Mouse (Mus musculus) limb, embryonic 14.5 days (tissue): ENCODE data around the gene Gjb5. TPM values are rescaled to one million over a fixed set of nuclear protein-coding genes. Genes with fewer than 3 reads are reported as not detected.

ENCODE experiments used
- ATAC-seq: fragments of 200-750 bp; cut with Nextera tagmentation; 2 replicates; pipeline ENCODE4 v1.8.0; 2017; ENCODE audit warnings: low read depth, moderate number of reproducible peaks, moderate TSS enrichment; ENCODE audit not compliant: low FRiP score
- DNase-seq: peaks from one replicate; pipeline ENCODE4 v3.0.0-alpha.2; 2015; ENCODE audit warnings: low spot score
- H3K27ac ChIP-seq: fragments of 300-500 bp; sonication (generic); replicated peaks from 2 replicates; pipeline ENCODE4 v1.5.1; 2014; ENCODE audit warnings: low read depth, mild to moderate bottlenecking, low read length, moderate library complexity, mixed read lengths
- H3K27me3 ChIP-seq: fragments of 300-500 bp; sonication (generic); 2 replicates; pipeline ENCODE4 v1.6.1; 2014; ENCODE audit warnings: low read length, mixed read lengths; ENCODE audit not compliant: control insufficient read depth, insufficient read depth
- H3K36me3 ChIP-seq: fragments of 300-500 bp; sonication (generic); 2 replicates; pipeline ENCODE4 v1.6.1; 2014; ENCODE audit warnings: mild to moderate bottlenecking, low read length, moderate library complexity, mixed read lengths; ENCODE audit not compliant: control insufficient read depth, insufficient read depth
- H3K4me1 ChIP-seq: fragments of 300-500 bp; sonication (generic); 2 replicates; pipeline ENCODE4 v1.6.1; 2014; ENCODE audit warnings: antibody characterized with exemption, low read length, mixed read lengths; ENCODE audit not compliant: control insufficient read depth, insufficient read depth
- H3K4me2 ChIP-seq: fragments of 300-500 bp; sonication (generic); replicated peaks from 2 replicates; pipeline ENCODE4 v1.6.1; 2014; ENCODE audit warnings: low read depth, mild to moderate bottlenecking, low read length, moderate library complexity; ENCODE audit not compliant: severe bottlenecking
- H3K4me3 ChIP-seq: fragments of 300-500 bp; sonication (generic); replicated peaks from 2 replicates; pipeline ENCODE4 v1.5.1; 2014; ENCODE audit warnings: low read length
- H3K9ac ChIP-seq: fragments of 300-500 bp; sonication (generic); 2 replicates; pipeline ENCODE4 v1.6.1; 2014; ENCODE audit warnings: mild to moderate bottlenecking, low read depth, low read length, moderate library complexity; ENCODE audit not compliant: severe bottlenecking
- H3K9me3 ChIP-seq: fragments of 300-500 bp; sonication (generic); 2 replicates; pipeline ENCODE4 v1.6.1; 2016; ENCODE audit warnings: low read length; ENCODE audit not compliant: control insufficient read depth
- POLR2A ChIP-seq: fragments of 200-500 bp; IDR thresholded peaks from 2 replicates; pipeline ENCODE4 v1.8.0; 2012; ENCODE audit warnings: inconsistent platforms, mild to moderate bottlenecking, moderate library complexity, borderline replicate concordance; ENCODE audit not compliant: insufficient read depth, insufficient read length; ENCODE audit errors: extremely low read depth
- WGBS: fragments of 180-500 bp; shearing (Covaris S2); extraction: QIAGEN DNeasy Blood & Tissue Kit; methylation state at CpG from one replicate; pipeline ENCODE4 v1.1.7; 2014; 5-methylcytosine and 5-hydroxymethylcytosine counted together
- polyA plus RNA-seq, 2 experiments: library from polyadenylated mRNA; depleted of rRNA in 1 of 2; stranded (reverse) in 1 of 2; unstranded in 1 of 2; fragments of >200 nt; fragmentation: Nextera tagmentation in 1 of 2; extraction: Ambion mirVana in 1 of 2; gene quantifications; 2 replicates each; pipeline versions ENCODE4 v1.2.1 to v1.2.3; 2012 to 2014

Gjb5 gene
- polyA plus RNA-seq, 2 experiments = 0.41 to 0.45 TPM

GRCm38 (mm10) chr4:127389645-127390044, 31.7 kb upstream of the Gjb5 start:
- Histone ChIP-seq H3K4me3 (no peak overlapping the region), H3K27me3 (no peaks in the 10 kb centered on the region), H3K9me3 (0 out of 2 replicates have a peak, but pooled peaks cover 4% of the 10 kb centered on the region), H3K36me3 (no peaks in the 10 kb centered on the region), H3K4me1 (no peaks in the 10 kb centered on the region), H3K9ac (no peak overlapping the region), H3K4me2 (no peak overlapping the region), H3K27ac (no peak overlapping the region)
- TF ChIP-seq POLR2A = no peak
- DNase-seq (no peak), ATAC-seq (no peak)
- WGBS = 15% methylated on average over 13 of the region's 13 CpGs

- H3K36me3 ChIP-seq = no peaks in the 10 kb centered on the region
- DNase-seq (no peak), ATAC-seq (no peak)
- H3K4me1 ChIP-seq = no peaks in the 10 kb centered on the region
- H3K9me3 ChIP-seq = no peaks in the 10 kb centered on the region
- H3K4me2 ChIP-seq = no peak overlapping the region
- no peak overlapping the region for H3K27ac ChIP-seq
- no peaks in the 10 kb centered on the region for H3K27me3 ChIP-seq
- WGBS = 26% methylated on average over 4 of the region's 4 CpGs
- TF ChIP-seq POLR2A = no peak
- no peak overlapping the region for H3K4me3 ChIP-seq
- H3K9ac ChIP-seq = no peak overlapping the region
Observed at GRCm38 (mm10) chr4:127377344-127377743, 19.4 kb upstream of the Gjb5 start.

GRCm38 (mm10) chr4:127375541-127376177, 17.7 kb upstream of the Gjb5 start:
- 89% methylated on average over 17 of the region's 17 CpGs for WGBS
- TF ChIP-seq POLR2A = no peak
- no peak for DNase-seq

DNA sequence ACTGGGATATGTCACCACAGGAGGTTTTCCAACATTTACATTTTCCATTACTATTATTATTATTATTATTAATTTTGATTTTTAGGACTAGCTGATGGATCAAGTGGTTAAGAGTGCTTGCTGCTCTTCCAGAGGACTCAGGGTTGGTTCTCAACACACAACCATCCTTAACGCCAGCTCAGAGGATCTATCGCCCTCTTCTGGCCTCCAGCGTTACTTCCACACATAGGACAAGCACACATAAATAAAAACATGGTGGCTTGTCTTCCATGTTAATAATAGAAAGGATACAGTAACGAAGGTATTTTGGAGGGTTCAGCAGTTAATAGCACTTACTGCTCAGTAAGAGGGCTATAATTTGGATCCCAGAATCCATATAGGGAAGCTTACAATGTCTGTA, 16.7 kb upstream of the Gjb5 start:
- 82% methylated on average over 4 of the region's 4 CpGs for WGBS
- DNase-seq = no peak
- Histone ChIP-seq H3K27ac (no peak overlapping the region), H3K4me2 (no peak overlapping the region), H3K27me3 (no peaks in the 10 kb centered on the region), H3K9ac (no peak overlapping the region), H3K9me3 (no peaks in the 10 kb centered on the region), H3K36me3 (no peaks in the 10 kb centered on the region), H3K4me1 (no peaks in the 10 kb centered on the region), H3K4me3 (no peak overlapping the region)
- TF ChIP-seq POLR2A = no peak
- ATAC-seq = no peak

More at GRCm38 (mm10) chr4:127375541-127376177, 17.7 kb upstream of the Gjb5 start:
- no peak overlapping the region for H3K4me2 ChIP-seq
- H3K36me3 ChIP-seq = no peaks in the 10 kb centered on the region
- H3K27ac ChIP-seq = no peak overlapping the region
- H3K4me1 ChIP-seq = no peaks in the 10 kb centered on the region
- H3K9ac ChIP-seq = no peak overlapping the region
- no peak overlapping the region for H3K4me3 ChIP-seq
- H3K9me3 ChIP-seq = no peaks in the 10 kb centered on the region
- H3K27me3 ChIP-seq = no peaks in the 10 kb centered on the region
- no peak for ATAC-seq

DNA sequence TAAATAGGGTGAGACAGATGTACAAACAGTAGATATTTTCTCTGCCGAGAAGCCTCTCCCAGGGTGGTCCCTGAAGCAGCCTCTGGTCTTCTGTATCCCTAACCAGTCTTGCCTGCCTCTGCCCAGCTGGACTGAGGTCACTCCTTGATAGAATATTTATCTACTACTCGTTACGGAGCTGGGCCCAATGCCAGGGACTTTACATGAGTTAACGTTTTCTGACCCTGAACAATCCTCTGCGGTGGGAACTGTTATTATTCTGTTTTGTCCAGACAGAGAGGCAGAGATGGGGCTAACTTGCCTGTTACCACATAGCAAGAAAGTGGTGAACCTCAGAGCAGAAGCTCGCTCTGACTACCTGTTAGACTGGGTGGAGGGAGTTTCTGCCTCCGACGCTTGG, 15.5 kb upstream of the Gjb5 start:
- TF ChIP-seq POLR2A = no peak
- no peak overlapping the region for H3K4me3 ChIP-seq
- no peaks in the 10 kb centered on the region for H3K4me1 ChIP-seq
- H3K4me2 ChIP-seq = no peak overlapping the region
- 70% methylated on average over 8 of the region's 8 CpGs for WGBS
- ATAC-seq (no peak), DNase-seq (no peak)
- no peaks in the 10 kb centered on the region for H3K9me3 ChIP-seq
- no peak overlapping the region for H3K27ac ChIP-seq
- no peak overlapping the region for H3K9ac ChIP-seq
- no peaks in the 10 kb centered on the region for H3K27me3 ChIP-seq
- no peaks in the 10 kb centered on the region for H3K36me3 ChIP-seq
